Mouse (Mus musculus) erythroblast, embryonic 14.5 days (primary cell): ENCODE results near the gene Pcsk1n.

ENCODE experiments used
- GATA1 ChIP-seq: IDR thresholded peaks from 2 replicates; pipeline ENCODE4 v1.6.1; 2012; ENCODE audit warnings: low read length, inconsistent platforms, mixed read lengths
- TAL1 ChIP-seq: IDR thresholded peaks from 3 replicates; pipeline ENCODE4 v1.6.1; 2012; ENCODE audit warnings: low read length, inconsistent platforms, mixed read lengths

GRCm38 (mm10) chrX:7947108-7947899, 27.7 kb downstream of the Pcsk1n start, which contains the start of gene Hdac6:
- no peak for TF ChIP-seq GATA1
- no peak for TF ChIP-seq TAL1
